Mouse (Mus musculus) thymus, adult 2 months (tissue): Measurements from ENCODE around the gene Fyb2.

ENCODE experiments used
- CTCF ChIP-seq: fragments of 200-500 bp; IDR thresholded peaks from 2 replicates; pipeline ENCODE4 v1.5.1; 2012; ENCODE audit warnings: mild to moderate bottlenecking, control low read depth, low read length, moderate library complexity, borderline replicate concordance; ENCODE audit not compliant: control insufficient read depth, poor library complexity, insufficient read depth; ENCODE audit errors: extremely low read depth
- POLR2A ChIP-seq: fragments of 200-500 bp; IDR thresholded peaks from 2 replicates; pipeline ENCODE4 v1.6.1; 2012; ENCODE audit warnings: mild to moderate bottlenecking, low read length, control low read depth, moderate library complexity; ENCODE audit not compliant: control insufficient read depth, poor library complexity, insufficient read depth; ENCODE audit errors: extremely low read depth

DNA sequence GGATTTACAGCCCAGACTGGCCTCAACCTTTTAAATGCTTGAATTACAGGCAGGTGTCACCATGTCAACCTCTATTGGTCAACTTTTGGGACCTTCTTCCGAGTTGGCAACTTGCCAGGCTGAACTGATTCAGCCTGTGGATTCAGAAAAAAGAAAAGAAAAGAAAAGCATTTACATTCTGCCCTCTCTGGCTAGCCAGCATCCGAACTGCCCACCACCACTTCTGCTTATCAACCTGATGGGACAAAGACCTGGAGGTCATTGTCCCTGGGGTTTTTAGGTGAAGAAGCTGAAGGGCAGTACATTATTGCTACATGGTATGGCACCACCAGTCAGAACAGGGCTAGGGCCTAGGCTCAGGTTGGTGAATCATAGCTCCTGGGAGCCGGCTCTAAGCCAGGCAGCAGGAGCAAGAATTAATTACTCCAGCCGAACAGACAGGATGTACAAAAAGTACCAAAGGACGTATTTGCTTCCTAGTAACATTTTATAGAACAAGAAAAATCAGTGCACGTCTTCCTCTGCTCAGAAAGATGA, 1.5 kb downstream of the Fyb2 start:
- TF ChIP-seq POLR2A (no peak), CTCF (no peak)
